Mouse (Mus musculus): ENCODE measurements around the gene Heyl. TPM values are rescaled to one million over a fixed set of nuclear protein-coding genes. Genes with fewer than 3 reads are reported as not detected.

Gene Heyl
- total RNA-seq (2021): 1 to 10 TPM; 5.7 to 8.4 TPM
- long read RNA-seq, experiment 1, full-length matches to known transcripts: 2 of 6 reads
- long read RNA-seq, experiment 1, partial matches to known transcripts: 0 of 6 reads
- long read RNA-seq, experiment 1, other reads (novel, unspliced or antisense): 4 of 6 reads
- long read RNA-seq, experiment 2, full-length matches to known transcripts: 2 of 4 reads
- long read RNA-seq, experiment 2, partial matches to known transcripts: 0 of 4 reads
- long read RNA-seq, experiment 2, other reads (novel, unspliced or antisense): 2 of 4 reads

GRCm38 (mm10) chr4:123233492-123234084 is at the start of gene Heyl:
Gene Heyl (plus strand): TSS chr4:123233556.
- intact Hi-C loops (cut with DNase I): no loop called here
- DNase-seq: peak; percentile 47 to 52

- no peak for DNase-seq
- intact Hi-C loops (cut with DNase I): no loop called here
Measured at GRCm38 (mm10) chr4:123184816-123185215, 48.5 kb upstream of the Heyl start.

- DNase-seq: no peak
- intact Hi-C loops (cut with DNase I): no loop called here
Measured at GRCm38 (mm10) chr4:123192336-123192735, 41.0 kb upstream of the Heyl start.

DNA sequence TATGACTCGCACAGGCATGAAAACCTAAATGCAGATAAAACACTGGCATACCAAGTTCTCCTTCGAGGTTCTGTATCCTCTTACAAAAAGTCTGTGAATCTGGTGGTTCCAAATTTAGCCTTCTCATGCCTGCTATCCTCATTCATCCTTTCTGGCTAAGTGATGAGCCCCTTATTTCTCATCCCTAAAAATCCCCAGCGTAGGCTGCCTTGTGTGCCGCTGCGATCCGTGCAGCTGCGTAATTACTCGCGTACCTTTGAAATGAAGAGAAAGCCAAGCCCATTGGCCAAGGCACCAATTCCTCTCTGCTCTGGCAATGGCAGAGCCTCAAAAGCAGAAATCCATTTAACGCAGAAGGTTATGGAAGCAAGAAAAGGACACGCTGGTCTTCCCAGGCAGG is 39.6 kb upstream of the Heyl start:
- no peak for DNase-seq
- intact Hi-C loops (cut with DNase I): no loop called here

DNA sequence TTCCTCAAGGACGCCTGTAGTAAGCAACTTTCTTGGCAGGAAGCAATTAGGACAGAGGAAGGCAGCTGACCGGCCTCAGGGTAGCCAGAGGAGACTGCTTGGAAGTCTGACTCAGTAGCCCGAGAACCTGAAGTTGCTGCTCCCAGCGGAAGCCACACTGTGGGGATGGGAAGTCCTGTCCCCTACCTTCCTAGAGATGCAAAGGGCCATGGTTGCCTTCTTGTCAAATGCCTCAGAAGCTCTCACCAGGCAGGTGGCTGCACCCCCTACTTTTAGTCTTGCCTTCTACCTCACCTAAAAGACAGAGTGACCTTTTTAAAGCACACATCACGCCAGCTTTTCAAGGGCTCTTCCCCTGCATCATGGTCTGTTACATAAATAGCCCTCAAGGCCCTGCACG is 36.7 kb upstream of the Heyl start:
- no peak for DNase-seq
- intact Hi-C loops (cut with DNase I): no loop called here

GRCm38 (mm10) chr4:123200771-123201185 is 32.6 kb upstream of the Heyl start:
- intact Hi-C loops (cut with DNase I): loop anchor here (2.0 kb wide), 1 partner anchor 46 kb away; no protein-coding TSS in a partner anchor
- DNase-seq: peak; percentile 41 to 60

GRCm38 (mm10) chr4:123201186-123202093 is 31.9 kb upstream of the Heyl start, which contains the start of gene Nt5c1a:
Gene Nt5c1a (plus strand): TSS chr4:123201504.
- intact Hi-C loops (cut with DNase I): loop anchor here (2.0 kb wide), 1 partner anchor 47 kb away; no protein-coding TSS in a partner anchor
- DNase-seq: peak; percentile 50 to 64

GRCm38 (mm10) chr4:123202094-123202420 is 31.3 kb upstream of the Heyl start:
- DNase-seq: no peak
- intact Hi-C loops (cut with DNase I): no loop called here

DNA sequence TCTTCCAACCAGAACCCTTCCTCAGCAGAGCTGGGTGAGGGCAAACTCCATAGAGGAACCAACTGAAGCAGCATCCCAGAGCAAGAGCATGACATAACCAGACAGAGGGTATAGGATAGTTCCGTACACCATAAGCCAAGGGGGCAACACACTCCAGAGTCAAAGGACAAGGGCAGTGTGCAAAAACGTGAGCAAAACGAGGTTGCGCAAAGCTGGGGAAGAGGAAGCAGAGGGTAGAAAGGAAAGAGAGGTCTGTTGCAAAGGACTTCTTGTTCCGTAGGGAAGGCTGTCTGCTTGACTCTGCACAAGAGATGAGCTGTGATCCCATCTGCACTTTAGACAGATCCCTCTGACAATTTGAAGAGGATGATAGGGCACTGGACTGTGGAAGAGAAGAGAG is 26.0 kb upstream of the Heyl start:
- intact Hi-C loops (cut with DNase I): no loop called here
- DNase-seq: no peak

DNA sequence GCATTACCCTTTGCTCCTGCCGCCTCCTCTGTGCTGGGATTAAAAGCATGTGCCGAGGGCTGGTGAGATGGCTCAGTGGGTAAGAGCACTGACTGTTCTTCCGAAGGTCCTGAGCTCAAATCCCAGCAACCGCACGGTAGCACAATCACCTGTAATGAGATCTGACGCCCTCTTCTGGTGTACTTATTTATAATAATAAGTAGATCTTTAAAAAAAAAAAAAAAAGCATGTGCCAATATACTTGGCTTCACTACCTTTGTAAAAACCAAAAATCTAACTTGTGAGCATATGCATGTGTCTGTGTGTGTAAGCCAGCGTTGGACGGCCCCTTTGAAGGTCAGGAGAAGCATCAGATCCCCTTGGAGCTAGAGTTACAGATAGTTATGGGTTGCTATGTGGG is 22.4 kb upstream of the Heyl start:
- DNase-seq: no peak
- intact Hi-C loops (cut with DNase I): loop anchor here (10.0 kb wide), 1 partner anchor 184 kb away; no protein-coding TSS in a partner anchor

- intact Hi-C loops (cut with DNase I): loop anchor here (10.0 kb wide), 1 partner anchor 183 kb away; no protein-coding TSS in a partner anchor
- no peak for DNase-seq
Measured at GRCm38 (mm10) chr4:123211453-123211852, 21.9 kb upstream of the Heyl start.

- no peak for DNase-seq
- intact Hi-C loops (cut with DNase I): loop anchor here (10.0 kb wide), 1 partner anchor 182 kb away; no protein-coding TSS in a partner anchor
Measured at GRCm38 (mm10) chr4:123212330-123212729, 21.0 kb upstream of the Heyl start.

DNA sequence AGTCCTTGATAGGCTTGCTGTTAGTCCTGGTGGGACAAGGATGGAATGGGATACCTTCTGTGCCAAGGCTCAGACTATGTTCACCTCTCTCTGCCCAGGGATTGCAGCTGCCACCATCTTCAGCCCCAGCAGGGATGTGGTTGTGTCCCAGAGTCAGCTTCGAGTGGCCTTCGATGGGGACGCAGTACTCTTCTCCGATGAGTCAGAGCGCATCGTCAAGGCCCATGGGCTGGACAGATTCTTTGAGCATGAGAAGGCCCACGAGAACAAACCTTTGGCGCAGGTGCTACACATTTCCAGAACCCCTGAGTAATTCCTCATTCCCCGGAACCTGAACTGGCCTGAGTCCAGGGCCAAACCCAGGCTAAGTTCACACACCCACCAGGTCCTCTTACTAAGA is 19.4 kb upstream of the Heyl start:
- intact Hi-C loops (cut with DNase I): loop anchor here (10.0 kb wide), 1 partner anchor 181 kb away; no protein-coding TSS in a partner anchor
- DNase-seq: no peak

GRCm38 (mm10) chr4:123215367-123215766 is 18.0 kb upstream of the Heyl start:
- DNase-seq: no peak
- intact Hi-C loops (cut with DNase I): loop anchor here (5.0 to 10.0 kb wide), 2 partner anchors 58 to 179 kb away; no protein-coding TSS in a partner anchor

- peak in 1 of 2 experiments; percentile 43 for DNase-seq
- intact Hi-C loops (cut with DNase I): loop anchor here (5.0 to 10.0 kb wide), 2 partner anchors 59 to 178 kb away; no protein-coding TSS in a partner anchor
Measured at GRCm38 (mm10) chr4:123216782-123217181, 16.6 kb upstream of the Heyl start.

GRCm38 (mm10) chr4:123219720-123220357 is 13.5 kb upstream of the Heyl start:
- intact Hi-C loops (cut with DNase I): loop anchor here (1.0 to 10.0 kb wide), 3 partner anchors 33 to 175 kb away; no protein-coding TSS in a partner anchor
- DNase-seq: peak; percentile 60 to 64

- no peak for DNase-seq
- intact Hi-C loops (cut with DNase I): no loop called here
Measured at GRCm38 (mm10) chr4:123220637-123221036, 12.7 kb upstream of the Heyl start.

GRCm38 (mm10) chr4:123223309-123223708 is 10.0 kb upstream of the Heyl start:
- no peak for DNase-seq
- intact Hi-C loops (cut with DNase I): no loop called here

GRCm38 (mm10) chr4:123225718-123226403 is 7.5 kb upstream of the Heyl start:
- DNase-seq: peak in 1 of 2 experiments; percentile 62
- intact Hi-C loops (cut with DNase I): no loop called here
